Mouse (Mus musculus) heart, embryonic 12.5 days (tissue): Measurements from ENCODE around the gene Smoc2. TPM values are rescaled to one million over a fixed set of nuclear protein-coding genes. Genes with fewer than 3 reads are reported as not detected.

Experiments
- ATAC-seq: fragments of 200-750 bp; cut with Nextera tagmentation; 2 replicates; pipeline ENCODE4 v1.8.0; 2017; ENCODE audit warnings: moderate TSS enrichment, moderate library complexity; ENCODE audit not compliant: insufficient number of reproducible peaks, low FRiP score
- H3K27ac ChIP-seq: fragments of 300-500 bp; sonication (generic); 2 replicates; pipeline ENCODE4 v1.5.1; 2016; ENCODE audit warnings: mild to moderate bottlenecking, moderate library complexity; ENCODE audit not compliant: poor library complexity, severe bottlenecking
- H3K27me3 ChIP-seq: fragments of 300-500 bp; sonication (generic); replicated peaks from 2 replicates; pipeline ENCODE4 v1.6.1; 2016; ENCODE audit warnings: mild to moderate bottlenecking, moderate library complexity
- H3K36me3 ChIP-seq: fragments of 300-500 bp; sonication (generic); 2 replicates; pipeline ENCODE4 v1.6.1; 2016; ENCODE audit warnings: mild to moderate bottlenecking, moderate library complexity
- H3K4me1 ChIP-seq: fragments of 300-500 bp; sonication (generic); replicated peaks from 2 replicates; pipeline ENCODE4 v1.6.1; 2016; ENCODE audit warnings: mild to moderate bottlenecking
- H3K4me2 ChIP-seq: fragments of 300-500 bp; sonication (generic); 2 replicates; pipeline ENCODE4 v1.6.1; 2016; ENCODE audit warnings: mild to moderate bottlenecking, moderate library complexity
- H3K4me3 ChIP-seq: fragments of 300-500 bp; sonication (generic); 2 replicates; pipeline ENCODE4 v1.5.1; 2016; ENCODE audit warnings: mild to moderate bottlenecking
- H3K9ac ChIP-seq: fragments of 300-500 bp; sonication (generic); 2 replicates; pipeline ENCODE4 v1.6.1; 2016; ENCODE audit warnings: mild to moderate bottlenecking, moderate library complexity
- H3K9me3 ChIP-seq: fragments of 300-500 bp; sonication (generic); replicated peaks from 2 replicates; pipeline ENCODE4 v1.6.1; 2016; ENCODE audit warnings: mild to moderate bottlenecking, moderate library complexity
- WGBS: fragments of 180-500 bp; shearing (Covaris S2); methylation state at CpG from one replicate; pipeline ENCODE4 v1.1.7; 2016; 5-methylcytosine and 5-hydroxymethylcytosine counted together
- polyA plus RNA-seq: library from polyadenylated mRNA; unstranded; fragments of >200 nt; fragmentation: Nextera tagmentation; extraction: Ambion mirVana; gene quantifications from 2 replicates; pipeline ENCODE4 v1.2.1, GENCODE M21; 2016

Smoc2 gene
- 30.7 and 31.4 TPM in 2 replicates for polyA plus RNA-seq

DNA sequence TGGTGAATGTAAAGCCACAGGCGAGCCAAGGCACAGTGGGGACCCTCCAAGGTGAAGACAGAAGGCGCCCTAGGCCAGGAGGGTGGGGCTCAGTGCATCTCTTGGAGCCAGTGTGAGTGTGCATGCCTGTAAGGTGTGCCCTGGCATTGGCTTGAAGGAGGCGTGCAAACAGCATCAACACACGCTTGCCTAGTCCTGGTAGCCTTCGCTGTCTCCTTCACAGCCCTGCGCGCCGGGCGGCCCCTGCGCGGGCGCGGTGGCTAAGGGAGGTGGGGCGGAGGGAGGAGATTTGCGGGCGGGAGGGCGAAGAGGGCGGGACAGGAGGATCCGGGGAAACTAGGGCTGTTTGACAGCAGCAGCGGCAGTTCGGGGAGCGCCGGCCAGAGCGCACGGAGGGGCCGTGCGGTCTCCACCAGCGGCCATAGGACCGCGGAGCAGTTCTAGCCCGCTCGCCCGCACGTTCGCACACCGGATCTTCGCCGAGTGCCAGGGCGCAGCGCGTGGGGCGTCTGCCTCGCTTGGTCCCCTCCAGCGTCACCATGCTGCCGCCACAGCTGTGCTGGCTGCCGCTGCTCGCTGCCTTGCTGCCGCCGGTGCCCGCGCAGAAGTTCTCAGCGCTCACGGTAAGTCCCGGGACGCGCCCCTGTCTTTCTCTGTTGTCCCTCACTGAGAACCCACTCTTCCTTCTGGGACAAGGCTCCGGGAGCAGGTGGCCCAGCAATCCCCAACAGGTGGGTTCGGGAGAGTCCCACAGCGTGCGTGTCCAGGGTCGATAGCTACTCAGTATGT is at the start of gene Smoc2:
Smoc2 (plus strand) TSS at position 330 of the 789 bp plus-strand sequence.
- Histone ChIP-seq H3K9ac (peak within 1 kb of the TSS; percentile 38; the same call in 1 of the 2 replicates), H3K27me3 (peaks cover 98% of the 10 kb centered on the region), H3K9me3 (no peaks in the 10 kb centered on the region), H3K4me1 (peaks cover 9% of the 10 kb centered on the region), H3K4me2 (peak within 1 kb of the TSS; percentile 84), H3K4me3 (peak within 1 kb of the TSS; percentile 52), H3K36me3 (no peaks in the 10 kb centered on the region), H3K27ac (no peak within 1 kb of the TSS)
- under 1% methylated on average over 61 of the region's 61 CpGs for WGBS
- no peak for ATAC-seq

DNA sequence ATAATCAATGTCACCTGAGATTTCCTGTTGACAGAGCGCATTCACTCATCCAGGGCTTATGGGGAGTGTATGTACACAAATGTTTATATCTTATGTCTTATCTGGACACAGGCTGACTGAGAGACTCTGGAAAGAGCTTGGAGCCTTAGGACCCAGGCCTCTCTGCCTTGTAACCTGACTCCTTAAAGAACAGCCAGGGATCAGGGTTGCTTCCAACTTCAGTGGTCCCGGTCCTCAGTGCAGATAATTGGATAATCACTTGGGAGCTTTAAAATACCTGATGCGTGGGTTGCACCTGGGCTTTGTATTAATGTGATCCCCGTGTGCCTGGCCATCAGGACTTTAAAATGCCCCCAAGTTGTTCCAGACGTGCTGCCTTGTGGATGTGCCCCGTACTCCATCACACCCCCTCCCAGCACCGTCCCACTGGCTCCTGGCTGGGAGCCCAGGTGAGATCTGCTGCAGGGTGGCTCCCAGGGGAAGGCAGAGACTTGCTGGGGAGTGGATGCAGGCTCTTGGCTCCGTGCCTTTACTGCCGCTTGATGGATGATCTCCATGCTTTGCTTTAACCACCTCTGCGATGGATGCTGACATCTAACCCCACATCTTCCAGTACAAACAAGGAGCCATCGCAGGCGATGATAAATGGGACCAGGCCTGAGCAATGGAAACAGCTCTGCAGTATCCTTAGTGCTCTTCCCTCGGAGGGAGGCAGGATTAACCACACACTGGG is 48.4 kb upstream of the Smoc2 start:
- 13% methylated on average over 13 of the region's 13 CpGs for WGBS
- Histone ChIP-seq H3K27me3 (peaks cover 96% of the 10 kb centered on the region), H3K9ac (no peak overlapping the region), H3K27ac (no peak overlapping the region), H3K36me3 (no peaks in the 10 kb centered on the region), H3K4me2 (no peak overlapping the region), H3K9me3 (no peaks in the 10 kb centered on the region), H3K4me3 (no peak overlapping the region), H3K4me1 (no peaks in the 10 kb centered on the region)
- no peak for ATAC-seq

DNA sequence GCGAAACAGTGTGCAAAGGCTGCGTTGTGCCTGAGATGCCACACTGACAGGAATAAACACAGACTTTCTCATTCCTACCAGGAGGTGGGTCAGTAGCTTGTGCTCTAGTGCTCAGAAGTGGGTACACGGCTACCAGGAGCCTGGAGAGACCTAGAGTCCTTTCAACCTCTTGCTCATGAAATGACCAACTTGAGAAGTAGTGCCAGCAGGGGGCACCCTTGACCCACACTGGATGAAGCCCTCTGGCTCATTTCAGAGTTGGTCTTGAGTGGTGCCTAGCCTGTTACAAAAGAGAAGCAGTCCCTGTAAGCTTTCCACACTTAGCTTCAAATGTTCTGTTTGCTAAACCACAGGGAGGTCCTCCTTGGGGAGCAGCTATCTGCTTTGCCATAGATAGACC is 46.7 kb upstream of the Smoc2 start:
- 51% methylated on average over 3 of the region's 3 CpGs for WGBS
- Histone ChIP-seq H3K27me3 (peaks cover 96% of the 10 kb centered on the region), H3K4me2 (no peak overlapping the region), H3K9me3 (no peaks in the 10 kb centered on the region), H3K4me1 (no peaks in the 10 kb centered on the region), H3K4me3 (no peak overlapping the region), H3K36me3 (no peaks in the 10 kb centered on the region), H3K9ac (no peak overlapping the region), H3K27ac (no peak overlapping the region)
- ATAC-seq, result 0 out of 2 replicates have a peak, but pooled peaks have one; percentile 10

DNA sequence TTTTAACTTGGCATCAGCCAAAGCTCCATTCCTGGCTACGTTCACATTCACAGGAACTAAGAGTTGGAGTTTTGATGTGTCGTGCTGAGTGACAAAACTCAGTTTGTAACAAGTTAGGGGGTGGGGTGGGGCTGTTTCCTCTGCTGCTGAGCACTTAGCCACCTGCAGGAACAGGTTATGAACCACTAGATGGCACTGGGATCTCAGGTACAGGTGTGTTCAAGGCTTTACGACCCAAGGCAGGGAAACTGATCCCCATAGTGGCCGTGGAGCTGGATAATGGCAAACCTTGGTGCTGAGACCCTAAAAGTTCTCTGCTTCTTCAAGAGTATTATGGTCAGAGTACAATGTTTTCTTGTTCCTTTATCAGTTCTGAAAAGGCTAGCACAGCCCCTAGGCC is 45.6 kb upstream of the Smoc2 start:
- no peaks in the 10 kb centered on the region for H3K36me3 ChIP-seq
- no peak overlapping the region for H3K9ac ChIP-seq
- no peak overlapping the region for H3K27ac ChIP-seq
- no peaks in the 10 kb centered on the region for H3K4me1 ChIP-seq
- 37% methylated on average over 4 of the region's 4 CpGs for WGBS
- no peaks in the 10 kb centered on the region for H3K9me3 ChIP-seq
- no peak for ATAC-seq
- peaks cover 98% of the 10 kb centered on the region for H3K27me3 ChIP-seq
- no peak overlapping the region for H3K4me2 ChIP-seq
- H3K4me3 ChIP-seq, result no peak overlapping the region

DNA sequence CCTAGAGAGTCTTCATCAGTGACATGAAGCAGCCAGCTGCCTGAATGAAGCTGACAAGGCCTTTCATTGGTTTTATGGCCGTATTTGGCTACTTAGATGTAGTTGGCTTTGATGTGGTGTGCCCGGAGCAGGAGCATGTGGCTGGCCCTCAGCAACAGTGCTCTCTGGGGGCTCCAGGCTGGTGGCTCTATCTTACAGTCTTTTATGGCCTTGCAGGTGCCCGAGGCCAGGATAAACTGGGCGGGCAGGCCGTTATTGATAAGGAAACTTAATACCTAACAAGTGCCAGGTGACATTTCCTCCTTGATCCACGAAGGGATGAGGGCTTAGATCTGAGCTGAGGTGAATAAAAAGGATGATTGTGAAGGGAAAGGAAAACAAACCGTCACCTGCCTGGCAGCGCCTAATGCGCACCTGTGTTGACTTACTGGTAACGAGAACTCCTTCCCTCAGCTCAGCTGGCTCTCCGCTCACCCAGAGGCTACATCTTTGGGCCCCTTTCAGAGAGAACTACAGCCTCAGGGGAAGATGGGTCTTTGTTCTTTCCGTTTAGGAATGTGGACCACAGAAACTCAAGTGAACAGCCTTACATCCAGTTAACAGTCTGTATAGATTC is 44.4 kb upstream of the Smoc2 start:
- no peak overlapping the region for H3K9ac ChIP-seq
- H3K4me1 ChIP-seq, result no peaks in the 10 kb centered on the region
- no peak overlapping the region for H3K27ac ChIP-seq
- WGBS, result 65% methylated on average over 12 of the region's 12 CpGs
- H3K27me3 ChIP-seq, result peaks cover 98% of the 10 kb centered on the region
- no peak overlapping the region for H3K4me3 ChIP-seq
- no peaks in the 10 kb centered on the region for H3K36me3 ChIP-seq
- no peak for ATAC-seq
- H3K4me2 ChIP-seq, result no peak overlapping the region
- H3K9me3 ChIP-seq, result no peaks in the 10 kb centered on the region

DNA sequence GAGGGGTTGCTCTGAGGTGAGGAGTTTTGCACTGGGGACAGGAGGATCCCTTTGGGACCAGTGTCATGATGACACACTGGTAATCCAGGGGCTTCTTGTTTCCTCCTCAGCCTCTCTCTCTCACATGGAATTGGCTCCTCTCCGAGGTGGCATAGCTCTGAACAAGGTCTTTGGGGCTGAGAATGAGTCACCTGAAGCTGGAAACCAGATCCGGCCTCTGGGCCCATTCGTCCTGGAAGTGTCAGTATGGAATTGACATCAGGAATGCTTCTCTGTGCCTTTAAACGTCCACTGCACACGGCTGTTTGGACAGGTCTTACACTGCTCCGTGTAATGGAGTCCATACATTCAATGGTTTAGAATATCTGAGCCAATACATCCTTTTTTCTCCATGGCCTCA is 42.2 kb upstream of the Smoc2 start:
- H3K4me2 ChIP-seq, result no peak overlapping the region
- no peaks in the 10 kb centered on the region for H3K4me1 ChIP-seq
- H3K27me3 ChIP-seq, result peaks cover 78% of the 10 kb centered on the region
- no peak for ATAC-seq
- no peaks in the 10 kb centered on the region for H3K9me3 ChIP-seq
- 62% methylated on average over 6 of the region's 6 CpGs for WGBS
- no peaks in the 10 kb centered on the region for H3K36me3 ChIP-seq
- H3K27ac ChIP-seq, result no peak overlapping the region
- no peak overlapping the region for H3K4me3 ChIP-seq
- H3K9ac ChIP-seq, result no peak overlapping the region

DNA sequence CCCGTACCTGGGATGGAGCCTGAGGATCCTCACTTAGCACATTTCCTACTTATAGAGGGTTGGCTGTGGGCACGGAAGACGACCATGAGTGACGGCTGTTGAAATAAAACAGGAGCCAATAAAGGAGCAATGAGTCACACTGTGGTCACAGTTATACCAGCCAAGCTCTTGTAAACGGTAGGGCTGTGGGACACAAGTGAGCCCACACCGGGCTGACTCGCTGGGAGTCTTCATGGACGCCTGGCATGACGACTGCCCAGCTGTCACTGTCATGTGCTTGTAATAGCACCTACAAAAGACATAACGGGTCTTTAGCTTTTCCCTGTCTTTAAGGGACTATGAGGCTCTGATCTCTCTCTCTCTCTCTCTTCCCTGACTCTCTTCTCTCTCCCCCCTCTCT is 39.3 kb upstream of the Smoc2 start:
- Histone ChIP-seq H3K4me2 (no peak overlapping the region), H3K27ac (no peak overlapping the region), H3K9ac (no peak overlapping the region), H3K27me3 (peaks cover 72% of the 10 kb centered on the region), H3K36me3 (no peaks in the 10 kb centered on the region), H3K4me1 (no peaks in the 10 kb centered on the region), H3K9me3 (no peaks in the 10 kb centered on the region), H3K4me3 (no peak overlapping the region)
- 61% methylated on average over 10 of the region's 10 CpGs for WGBS
- ATAC-seq, result no peak

DNA sequence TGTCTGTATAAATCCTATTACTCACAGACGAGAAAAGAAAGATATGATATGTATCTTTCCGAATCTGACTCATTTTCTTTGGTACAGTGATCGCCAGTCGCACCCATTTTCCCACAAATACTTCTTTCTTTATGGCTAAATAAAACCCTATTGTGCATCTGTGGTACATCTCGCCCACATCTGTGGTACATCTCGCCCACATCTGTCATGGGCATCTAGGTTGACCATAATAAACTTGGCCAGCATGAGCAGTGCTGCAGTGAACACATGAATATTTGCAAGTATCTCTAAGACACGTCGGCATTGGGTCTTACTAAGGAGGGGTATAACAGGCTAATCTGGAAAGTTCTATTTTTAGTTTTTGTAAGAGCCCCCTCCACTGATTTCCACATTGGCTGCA is 36.7 kb upstream of the Smoc2 start:
- Histone ChIP-seq H3K9ac (no peak overlapping the region), H3K9me3 (no peaks in the 10 kb centered on the region), H3K4me2 (no peak overlapping the region), H3K4me1 (no peaks in the 10 kb centered on the region), H3K36me3 (no peaks in the 10 kb centered on the region), H3K4me3 (no peak overlapping the region), H3K27me3 (peaks cover 62% of the 10 kb centered on the region), H3K27ac (no peak overlapping the region)
- ATAC-seq, result no peak
- WGBS, result 72% methylated on average over 8 of the region's 8 CpGs

DNA sequence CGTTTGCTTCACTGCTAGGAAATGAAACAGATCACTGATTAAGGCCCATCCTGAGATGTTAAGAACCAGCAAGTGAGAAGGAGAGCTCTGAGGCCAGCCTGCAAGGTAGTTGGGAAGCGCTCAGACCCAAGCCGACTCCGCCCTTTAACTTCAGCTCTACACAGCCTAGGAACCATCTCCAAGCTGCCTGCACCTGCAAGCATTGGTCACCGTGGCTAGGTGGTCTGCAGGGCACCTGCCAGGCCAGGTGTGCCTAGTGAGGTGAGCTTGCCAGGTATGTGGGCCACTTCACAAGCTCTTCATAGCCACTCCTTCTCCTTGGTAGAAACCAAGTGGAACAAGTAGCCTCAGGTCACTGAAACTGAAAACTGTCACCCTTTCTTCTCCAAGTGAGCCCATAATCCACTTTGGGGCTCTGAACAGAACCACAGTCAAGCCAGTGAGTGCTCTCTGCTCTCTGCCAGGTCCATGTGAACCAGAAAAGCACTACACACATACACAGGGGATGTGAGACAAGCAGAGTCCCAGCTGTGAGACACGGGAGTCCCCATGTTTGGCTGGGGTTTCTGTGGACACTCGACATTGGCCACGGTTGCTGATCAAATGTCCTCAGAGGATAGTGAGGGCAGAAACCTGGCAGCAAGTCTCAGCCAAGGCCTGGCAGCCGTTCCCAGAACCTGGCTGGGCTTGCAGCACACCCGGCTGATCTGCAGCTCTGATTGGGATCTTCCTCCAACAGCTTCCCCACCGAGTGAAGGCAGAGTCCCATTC is 34.9 kb upstream of the Smoc2 start:
- H3K4me1 ChIP-seq, result no peaks in the 10 kb centered on the region
- H3K27me3 ChIP-seq, result peaks cover 58% of the 10 kb centered on the region
- H3K4me3 ChIP-seq, result no peak overlapping the region
- H3K27ac ChIP-seq, result no peak overlapping the region
- 59% methylated on average over 11 of the region's 11 CpGs for WGBS
- no peaks in the 10 kb centered on the region for H3K36me3 ChIP-seq
- no peak overlapping the region for H3K4me2 ChIP-seq
- no peaks in the 10 kb centered on the region for H3K9me3 ChIP-seq
- H3K9ac ChIP-seq, result no peak overlapping the region
- no peak for ATAC-seq

DNA sequence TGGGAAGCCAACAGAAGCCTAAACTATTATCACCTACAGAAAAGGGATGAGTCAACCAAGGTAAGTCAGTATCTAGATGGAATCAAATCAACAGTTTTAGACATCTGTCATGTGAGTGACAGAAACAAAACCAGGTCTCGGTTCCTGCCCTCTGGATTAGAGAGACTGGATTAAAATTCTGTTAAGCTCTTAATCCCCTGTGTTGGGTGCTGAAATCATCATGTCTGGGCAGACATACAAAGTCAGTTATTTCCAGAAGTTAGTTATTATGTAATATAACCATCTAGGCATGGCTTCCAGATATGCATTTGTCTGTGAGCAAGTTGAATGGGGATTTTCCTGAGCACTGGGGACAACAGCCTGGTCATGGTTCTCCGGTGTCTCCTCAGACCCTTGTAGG is 33.0 kb upstream of the Smoc2 start:
- Histone ChIP-seq H3K9me3 (no peaks in the 10 kb centered on the region), H3K4me2 (no peak overlapping the region), H3K4me3 (no peak overlapping the region), H3K4me1 (peaks cover 4% of the 10 kb centered on the region; the same call in 1 of the 2 replicates), H3K36me3 (no peaks in the 10 kb centered on the region), H3K9ac (no peak overlapping the region), H3K27ac (no peak overlapping the region), H3K27me3 (peaks cover 68% of the 10 kb centered on the region)
- ATAC-seq, result no peak
- WGBS, result 82% methylated on average over 2 of the region's 2 CpGs

DNA sequence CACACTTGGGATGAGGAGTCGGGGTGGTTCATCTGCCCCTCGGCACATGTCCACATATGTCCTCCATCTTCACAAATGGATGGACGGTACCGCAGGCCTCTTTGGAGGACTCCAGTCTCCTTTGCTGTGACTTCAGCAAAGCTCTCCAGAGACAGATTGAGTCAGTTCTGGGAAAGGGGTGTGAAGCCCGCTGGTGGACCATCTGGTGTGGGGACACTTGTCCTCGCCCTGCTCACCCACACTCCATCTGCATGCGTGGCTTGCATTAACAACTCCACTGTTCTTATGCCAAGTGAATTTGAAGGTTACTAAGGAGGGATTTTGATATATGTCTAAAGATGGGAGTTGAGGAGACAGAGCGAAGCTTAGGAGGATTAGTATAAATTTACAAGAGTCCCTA is 31.4 kb upstream of the Smoc2 start:
- Histone ChIP-seq H3K9me3 (no peaks in the 10 kb centered on the region), H3K9ac (no peak overlapping the region), H3K4me3 (no peak overlapping the region), H3K27ac (no peak overlapping the region), H3K36me3 (no peaks in the 10 kb centered on the region), H3K4me2 (no peak overlapping the region), H3K27me3 (peaks cover 79% of the 10 kb centered on the region), H3K4me1 (peaks cover 4% of the 10 kb centered on the region; the same call in 1 of the 2 replicates)
- no peak for ATAC-seq
- 83% methylated on average over 8 of the region's 8 CpGs for WGBS
